Comparison of ENCODE assay signal across 23 mouse cellular contexts in genomic region chr8:94076461-94077192, GRCm38 (mm10). TPM values are rescaled to one million over a fixed set of nuclear protein-coding genes. Genes with fewer than 3 reads are reported as not detected.
A peak's percentile ranks its signal among the peaks of the same experiment; 100 is the strongest.
DNase-seq lines count a peak whose midpoint lies in the region; ATAC-seq and TF ChIP-seq lines count a peak whose summit lies in the region.
"Had no signal": no experiment of that assay in that cellular context is flagged by ENCODE, and none has a peak within 500 bp of the region (broad histone marks: within the 10 kb centered on the region; RNA-seq: fewer than 3 reads in every experiment).

No protein-coding gene starts in this region.

- no peaks in the 10 kb centered on the region for H3K27me3 ChIP-seq in hindbrain, postnatal 0 days (ENCODE audit: insufficient read depth, low read length)
- H3K27me3 ChIP-seq in hindbrain, embryonic 13.5 days = no peaks in the 10 kb centered on the region
- H3K27me3 ChIP-seq in intestine, embryonic 16.5 days (replicated peaks; ENCODE audit: control insufficient read depth, insufficient read depth, low read length) = no peaks in the 10 kb centered on the region
- H3K27me3 ChIP-seq: embryonic facial prominence, embryonic 15.5 days; heart, embryonic 13.5 days; intestine, embryonic 15.5 days; Patski had no signal

- no peak for TF ChIP-seq CTCF in hindbrain, postnatal 0 days (IDR thresholded peaks at IDR 0.05; ENCODE audit: low read depth)

- H3K9me3 ChIP-seq in hindbrain, postnatal 0 days (ENCODE audit: low read length) = no peaks in the 10 kb centered on the region
- no peaks in the 10 kb centered on the region for H3K9me3 ChIP-seq in hindbrain, embryonic 13.5 days
- no peaks in the 10 kb centered on the region for H3K9me3 ChIP-seq in intestine, embryonic 16.5 days (ENCODE audit: control insufficient read depth, low read length)
- H3K9me3 ChIP-seq: embryonic facial prominence, embryonic 15.5 days; forebrain, embryonic 10.5 days; G1E; heart, embryonic 13.5 days; intestine, embryonic 15.5 days had no signal

- H3K4me1 ChIP-seq in hindbrain, postnatal 0 days (ENCODE audit: insufficient read depth, low read length) = no peaks in the 10 kb centered on the region
- no peaks in the 10 kb centered on the region for H3K4me1 ChIP-seq in hindbrain, embryonic 13.5 days (replicated peaks)
- no peaks in the 10 kb centered on the region for H3K4me1 ChIP-seq in intestine, embryonic 16.5 days (ENCODE audit: control insufficient read depth, insufficient read depth, low read length)
- H3K4me1 ChIP-seq: embryonic facial prominence, embryonic 15.5 days; forebrain, embryonic 10.5 days; heart, embryonic 13.5 days; intestine, embryonic 15.5 days had no signal

- 53% methylated on average over 12 of the region's 12 CpGs for WGBS in hindbrain, postnatal 0 days
- WGBS in hindbrain, embryonic 13.5 days = 72% methylated on average over 12 of the region's 12 CpGs
- 86% methylated on average over 12 of the region's 12 CpGs for WGBS in intestine, embryonic 16.5 days

- no peak overlapping the region for H3K4me3 ChIP-seq in hindbrain, postnatal 0 days (ENCODE audit: low read length)
- no peak overlapping the region for H3K4me3 ChIP-seq in hindbrain, embryonic 13.5 days
- H3K4me3 ChIP-seq in intestine, embryonic 16.5 days (ENCODE audit: low read length) = no peak overlapping the region
- H3K4me3 ChIP-seq: embryonic facial prominence, embryonic 15.5 days; erythroblast, embryonic 14.5 days; forebrain, embryonic 10.5 days; heart, embryonic 13.5 days; intestine, embryonic 15.5 days had no signal

- no peak overlapping the region for H3K27ac ChIP-seq in hindbrain, postnatal 0 days
- H3K27ac ChIP-seq in hindbrain, embryonic 13.5 days = no peak overlapping the region
- H3K27ac ChIP-seq in intestine, embryonic 16.5 days (ENCODE audit: low read length) = no peak overlapping the region
- H3K27ac ChIP-seq: embryonic facial prominence, embryonic 15.5 days; forebrain, embryonic 10.5 days; heart, embryonic 13.5 days; intestine, embryonic 15.5 days had no signal

- no peak overlapping the region for H3K4me2 ChIP-seq in hindbrain, postnatal 0 days (ENCODE audit: low read depth, low read length)
- no peak overlapping the region for H3K4me2 ChIP-seq in hindbrain, embryonic 13.5 days
- H3K4me2 ChIP-seq in intestine, embryonic 16.5 days (ENCODE audit: low read depth, low read length) = no peak overlapping the region
- H3K4me2 ChIP-seq: embryonic facial prominence, embryonic 15.5 days; heart, embryonic 13.5 days; intestine, embryonic 15.5 days had no signal

- H3K9ac ChIP-seq in hindbrain, postnatal 0 days (replicated peaks; ENCODE audit: low read length) = no peak overlapping the region
- no peak overlapping the region for H3K9ac ChIP-seq in hindbrain, embryonic 13.5 days
- no peak overlapping the region for H3K9ac ChIP-seq in intestine, embryonic 16.5 days (ENCODE audit: low read depth, low read length)
- H3K9ac ChIP-seq: embryonic facial prominence, embryonic 15.5 days; heart, embryonic 13.5 days; intestine, embryonic 15.5 days had no signal

- peak; percentile 3 for DNase-seq in hindbrain, postnatal 0 days (ENCODE audit: low spot score)
- DNase-seq in natural killer cell, adult 2 months (ENCODE audit: low spot score in 2 of 2) = no peak
- no peak for DNase-seq in c-Kit-positive CD71-positive TER-119-positive erythroid progenitor cells, embryonic 14.5 days (ENCODE audit: low spot score)
- DNase-seq: adrenal gland, postnatal 14 days; cerebellum, adult 2 months; cerebellum, postnatal 10 days; embryo, embryonic 11 days; gastrocnemius, postnatal 10 days; heart, postnatal 36 days had no signal

- peaks cover 21% of the 10 kb centered on the region; the same call in 1 of the 2 replicates for H3K36me3 ChIP-seq in hindbrain, postnatal 0 days (ENCODE audit: insufficient read depth, low read length)
- H3K36me3 ChIP-seq in hindbrain, embryonic 13.5 days = peaks cover 83% of the 10 kb centered on the region
- no peaks in the 10 kb centered on the region for H3K36me3 ChIP-seq in intestine, embryonic 16.5 days (ENCODE audit: control insufficient read depth, insufficient read depth, low read length)
- H3K36me3 ChIP-seq: embryonic facial prominence, embryonic 15.5 days; intestine, embryonic 15.5 days had no signal

- peak; percentile 69 for ATAC-seq in hindbrain, postnatal 0 days
- no peak for ATAC-seq in hindbrain, embryonic 13.5 days (ENCODE audit: low FRiP score)
- ATAC-seq in granulocyte monocyte progenitor cell, adult 5-6 weeks (replicated peaks; ENCODE audit: poor library complexity, severe bottlenecking) = peak; percentile 91
- ATAC-seq in megakaryocyte progenitor cell, adult 5-6 weeks (replicated peaks; ENCODE audit: poor library complexity) = peak; percentile 79
- ATAC-seq in intestine, embryonic 16.5 days = no peak
- ATAC-seq: activated CD4-positive, CD25-positive, alpha-beta regulatory T cell, adult 4 months; forebrain, embryonic 14.5 days; hindbrain, embryonic 16.5 days; intestine, embryonic 15.5 days; Patski had no signal

RNA-seq across cellular contexts. Expression of gene Bbs2, which starts 22.1 kb away (rescaled TPM):
- total RNA-seq in hindbrain, postnatal 0 days (2014; rRNA removed) = 14.1 and 23.2 TPM in 2 replicates
- polyA plus RNA-seq in hindbrain, postnatal 0 days (2015; fragmentation: Nextera tagmentation; extraction: Ambion mirVana) = 16.5 and 17.3 TPM in 2 replicates
- polyA plus RNA-seq in hindbrain, embryonic 13.5 days (2015; fragmentation: Nextera tagmentation; extraction: Ambion mirVana) = 22.0 and 25.3 TPM in 2 replicates
- 3.8 and 17.6 TPM in 2 replicates for total RNA-seq in granulocyte monocyte progenitor cell, adult 5-6 weeks (2014; fragmentation: Nextera tagmentation)
- 5.1 and 15.6 TPM in 2 replicates for total RNA-seq in granulocyte monocyte progenitor cell, adult 5-6 weeks (2017)
- 7.0 and 11.9 TPM in 2 replicates for total RNA-seq in megakaryocyte progenitor cell, adult 5-6 weeks (2015)
- 4.1 and 4.4 TPM in 2 replicates for total RNA-seq in megakaryocyte progenitor cell, adult 5-6 weeks (2017)
- 6.8 and 8.2 TPM in 2 replicates for polyA plus RNA-seq in intestine, embryonic 16.5 days (2015; fragmentation: Nextera tagmentation; extraction: Ambion mirVana)

RNA-seq across cellular contexts. Expression of gene Ogfod1, which starts 39.6 kb away (rescaled TPM):
- 11.2 and 15.0 TPM in 2 replicates for total RNA-seq in hindbrain, postnatal 0 days (2014; rRNA removed)
- 7.9 and 8.5 TPM in 2 replicates for polyA plus RNA-seq in hindbrain, postnatal 0 days (2015; fragmentation: Nextera tagmentation; extraction: Ambion mirVana)
- 16.9 TPM in 2 replicates for polyA plus RNA-seq in hindbrain, embryonic 13.5 days (2015; fragmentation: Nextera tagmentation; extraction: Ambion mirVana)
- total RNA-seq in granulocyte monocyte progenitor cell, adult 5-6 weeks (2014; fragmentation: Nextera tagmentation) = 36.1 and 38.6 TPM in 2 replicates
- 19.7 and 21.8 TPM in 2 replicates for total RNA-seq in granulocyte monocyte progenitor cell, adult 5-6 weeks (2017)
- total RNA-seq in megakaryocyte progenitor cell, adult 5-6 weeks (2015) = 21.7 and 26.8 TPM in 2 replicates
- 18.1 and 19.6 TPM in 2 replicates for total RNA-seq in megakaryocyte progenitor cell, adult 5-6 weeks (2017)
- polyA plus RNA-seq in intestine, embryonic 16.5 days (2015; fragmentation: Nextera tagmentation; extraction: Ambion mirVana) = 12.5 and 13.1 TPM in 2 replicates

RNA-seq across cellular contexts. Expression of gene Nudt21, which starts 39.8 kb away (rescaled TPM):
- 55.6 and 58.8 TPM in 2 replicates for total RNA-seq in hindbrain, postnatal 0 days (2014; rRNA removed)
- 94.5 TPM in 2 replicates for polyA plus RNA-seq in hindbrain, postnatal 0 days (2015; fragmentation: Nextera tagmentation; extraction: Ambion mirVana)
- 109 and 112 TPM in 2 replicates for polyA plus RNA-seq in hindbrain, embryonic 13.5 days (2015; fragmentation: Nextera tagmentation; extraction: Ambion mirVana)
- 115 and 133 TPM in 2 replicates for total RNA-seq in granulocyte monocyte progenitor cell, adult 5-6 weeks (2014; fragmentation: Nextera tagmentation)
- 140 and 162 TPM in 2 replicates for total RNA-seq in granulocyte monocyte progenitor cell, adult 5-6 weeks (2017)
- total RNA-seq in megakaryocyte progenitor cell, adult 5-6 weeks (2015) = 112 and 114 TPM in 2 replicates
- total RNA-seq in megakaryocyte progenitor cell, adult 5-6 weeks (2017) = 119 and 122 TPM in 2 replicates
- 87.8 and 95.9 TPM in 2 replicates for polyA plus RNA-seq in intestine, embryonic 16.5 days (2015; fragmentation: Nextera tagmentation; extraction: Ambion mirVana)

Comparison
In these comparisons a context has a peak if more than half of its experiments do, and no peak if none do; other contexts are left out.
1. ATAC-seq: peak in hindbrain, postnatal 0 days (single experiment), granulocyte monocyte progenitor cell, adult 5-6 weeks (single experiment) and megakaryocyte progenitor cell, adult 5-6 weeks (single experiment); none in hindbrain, embryonic 13.5 days (single experiment) and intestine, embryonic 16.5 days (single experiment).